Mouse (Mus musculus) inflammation-experienced regulatory T-cells (primary cell): Measurements from ENCODE around the gene Hps4. TPM values are rescaled to one million over a fixed set of nuclear protein-coding genes. Genes with fewer than 3 reads are reported as not detected.

ENCODE experiments used
- polyA plus RNA-seq, 2 experiments: library from polyadenylated mRNA; unstranded; fragments of 100-300 nt; shearing (Covaris generic); gene quantifications; one replicate each; pipeline ENCODE4 v1.2.1; 2017

Gene Hps4
- polyA plus RNA-seq = 10 to 100 TPM; 21.4 to 22.5 TPM

DNA sequence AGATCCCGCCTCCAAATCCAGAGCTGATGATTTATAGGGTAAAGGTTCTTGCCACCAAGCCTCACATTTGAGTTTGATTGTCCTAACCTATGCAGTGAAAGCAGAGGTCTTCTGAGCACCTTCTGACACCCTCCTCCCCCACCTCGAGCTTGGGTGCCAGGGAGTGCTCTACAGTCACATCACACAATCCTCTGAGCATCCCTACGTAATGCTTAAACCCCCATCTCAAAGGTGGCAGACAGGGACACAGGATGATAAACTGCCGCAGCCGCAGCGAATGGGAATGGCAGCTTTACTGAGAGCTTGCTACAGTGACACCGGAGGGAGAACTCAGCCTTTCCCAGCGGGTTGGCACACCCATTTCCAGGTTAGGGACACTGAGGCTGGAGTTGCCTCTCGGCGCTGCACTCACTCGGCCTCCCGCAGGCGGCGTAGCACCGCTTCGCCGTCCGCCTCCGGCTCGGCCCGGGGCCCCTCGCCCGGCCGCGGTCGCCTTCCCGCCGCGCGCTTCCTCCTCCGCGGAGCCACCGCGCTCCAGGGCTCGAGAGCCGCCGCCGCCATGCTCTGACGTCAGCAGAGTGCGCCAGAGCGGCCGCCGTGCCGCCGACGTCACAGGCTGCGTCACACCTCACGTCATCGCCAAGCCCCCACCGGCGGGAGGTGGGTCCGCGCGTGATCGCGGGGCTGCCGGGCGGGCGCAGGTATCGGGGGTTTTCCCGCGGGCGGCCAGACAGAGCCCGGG, at the start of gene Hps4, which contains the start of gene Srrd:
Gene Hps4 (plus strand): TSS at position 621 of the 742 bp plus-strand sequence.
Gene Srrd (minus strand): TSS at position 578 of the 742 bp plus-strand sequence.

DNA sequence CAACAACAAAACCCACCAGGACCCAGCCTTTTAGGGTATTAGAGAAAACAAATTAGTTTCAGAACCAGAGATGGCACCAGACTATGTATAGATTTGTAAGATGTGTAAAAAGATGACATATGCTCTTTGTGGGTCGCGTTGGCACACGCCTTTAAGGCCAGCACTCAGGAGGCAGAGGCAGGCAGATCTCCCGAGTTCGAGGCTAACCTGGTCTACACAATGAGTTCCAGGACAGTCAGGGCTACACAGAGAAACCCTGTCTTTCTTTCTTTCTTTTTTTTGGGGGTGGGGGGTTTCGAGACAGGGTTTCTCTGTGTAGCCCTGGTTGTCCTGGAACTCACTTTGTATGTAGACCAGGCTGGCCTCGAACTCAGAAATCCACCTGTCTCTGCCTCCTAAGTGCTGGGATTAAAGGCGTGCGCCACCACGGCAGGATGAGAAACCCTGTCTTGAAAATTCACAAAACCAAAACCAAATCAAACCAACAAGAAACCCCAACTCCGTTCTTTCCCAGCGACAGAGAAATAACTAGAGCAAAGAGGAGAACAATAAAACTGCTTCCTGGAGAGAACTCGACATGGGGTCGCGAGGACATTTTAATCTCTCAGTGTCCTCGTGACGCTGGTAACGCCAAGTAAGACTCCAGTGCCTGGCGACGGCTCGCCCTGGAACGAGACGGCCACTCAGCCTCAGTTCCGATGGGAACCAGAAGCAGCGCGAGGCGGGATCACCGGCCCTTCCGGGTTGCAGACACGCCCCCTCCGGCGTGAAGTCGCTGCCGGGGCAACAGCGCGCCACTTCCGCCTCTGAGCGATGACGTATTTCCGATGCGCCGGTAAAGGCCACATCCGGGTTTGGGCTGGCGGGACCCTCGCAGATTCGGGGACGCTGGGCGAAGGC, 17.1 kb upstream of the Hps4 start, which contains the start of gene Tfip11:
Gene Tfip11 (plus strand): TSS at position 813 of the 900 bp plus-strand sequence.

DNA sequence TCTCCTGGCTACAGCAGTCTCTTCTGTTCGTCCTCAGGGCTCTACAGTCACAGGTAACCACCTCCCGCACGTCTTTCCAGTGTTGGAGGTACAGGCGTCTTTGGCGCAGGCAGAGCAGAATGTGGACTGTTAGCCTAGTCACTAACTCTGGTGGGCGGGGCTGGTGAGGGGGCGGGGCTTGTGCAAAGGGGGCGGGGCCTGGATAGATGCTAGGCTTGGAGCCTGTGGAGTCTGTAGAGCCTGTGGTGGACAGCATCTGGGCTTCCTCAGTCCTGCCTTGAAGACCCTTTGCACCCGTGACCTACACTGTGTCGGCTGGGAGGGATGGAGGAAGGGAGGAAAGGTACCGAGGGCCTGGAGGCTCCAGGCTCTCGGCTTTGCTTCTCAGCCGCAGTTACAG, 13.0 kb downstream of the Hps4 start, which contains the start of gene Gm6583:
Gene Gm6583 (minus strand): TSS at position 124 of the 400 bp plus-strand sequence.

DNA sequence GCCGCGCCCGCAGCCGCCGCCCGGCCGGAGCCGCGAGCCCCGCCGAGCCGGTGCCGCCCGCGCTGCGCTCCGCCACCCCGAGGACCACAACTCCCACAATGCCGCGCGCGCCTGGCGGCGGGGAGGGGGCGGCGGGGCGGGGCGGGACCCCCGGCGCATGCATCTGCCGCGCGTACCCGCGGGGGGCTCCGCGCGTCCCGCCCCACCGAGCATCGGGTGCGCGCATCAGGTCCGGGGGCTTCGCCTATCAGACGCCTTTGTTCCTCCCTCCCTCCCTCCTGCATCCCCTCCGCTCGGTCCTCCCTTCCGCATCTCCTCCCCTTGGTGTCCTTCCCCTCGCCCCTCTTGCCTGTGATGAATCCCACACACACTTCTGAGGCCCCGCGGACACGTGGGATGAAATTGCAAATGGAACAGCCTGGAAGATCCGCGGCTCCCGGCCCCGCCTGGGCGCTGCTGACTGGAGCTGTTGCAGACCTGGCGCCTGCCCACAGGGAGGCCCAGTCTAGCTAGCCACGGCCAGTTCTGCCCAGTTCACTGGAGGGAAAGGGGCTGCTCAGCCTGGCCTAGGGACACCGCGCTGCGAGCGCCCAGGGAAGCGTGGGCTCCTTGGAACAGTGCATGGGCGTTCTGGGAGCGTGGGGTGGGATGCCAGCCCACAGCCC, 52.0 kb downstream of the Hps4 start, which contains the start of gene Asphd2:
Gene Asphd2 (minus strand): TSS at position 88 of the 665 bp plus-strand sequence.

Other genes starting within 250 kb of the Hps4 start
- under 1 TPM in 1 of 2 experiments, not detected in 1; 0.38 TPM for gene Cryba4, start 90.6 kb upstream of the Hps4 start, polyA plus RNA-seq
- gene Crybb1, start 87.3 kb upstream of the Hps4 start, polyA plus RNA-seq = 1 to 10 TPM in 1 of 2 experiments, under 1 TPM in 1; 0.64 to 1.6 TPM
- 100 to 1,000 TPM; 198 to 267 TPM for gene Tpst2, start 66.4 kb upstream of the Hps4 start, polyA plus RNA-seq
- 10 to 100 TPM; 35.2 to 50.2 TPM for gene Tfip11, start 16.7 kb upstream of the Hps4 start, polyA plus RNA-seq
- gene Srrd, start within 50 bp of the Hps4 start, polyA plus RNA-seq = 10 to 100 TPM; 34.0 to 44.1 TPM
- gene Gm6583, start 12.9 kb downstream of the Hps4 start, polyA plus RNA-seq = 1 to 10 TPM in 1 of 2 experiments, under 1 TPM in 1; 0.61 to 2.4 TPM
- 1 to 10 TPM in 1 of 2 experiments, under 1 TPM in 1; 0.38 to 1.1 TPM for gene Asphd2, start 51.8 kb downstream of the Hps4 start, polyA plus RNA-seq
- gene Gm6588, start 106.3 kb downstream of the Hps4 start, polyA plus RNA-seq = 1 to 10 TPM in 1 of 2 experiments, under 1 TPM in 1; 0.10 to 1.4 TPM
- gene Sez6l, start 234.1 kb downstream of the Hps4 start, polyA plus RNA-seq = under 1 TPM in 1 of 2 experiments, not detected in 1; 0.43 TPM